Mouse (Mus musculus) liver, embryonic 12.5 days (tissue): ENCODE measurements around the gene Iffo2. TPM values are rescaled to one million over a fixed set of nuclear protein-coding genes. Genes with fewer than 3 reads are reported as not detected.
A peak's percentile ranks its signal among the peaks of the same experiment; 100 is the strongest.

Experiments
- ATAC-seq: fragments of 200-750 bp; cut with Nextera tagmentation; 2 replicates; pipeline ENCODE4 v1.8.0; 2017; ENCODE audit warnings: moderate number of reproducible peaks, mild to moderate bottlenecking, moderate library complexity
- H3K27ac ChIP-seq: fragments of 300-500 bp; sonication (generic); 2 replicates; pipeline ENCODE4 v1.5.1; 2016; ENCODE audit warnings: mild to moderate bottlenecking
- H3K27me3 ChIP-seq: fragments of 300-500 bp; sonication (generic); replicated peaks from 2 replicates; pipeline ENCODE4 v1.6.1; 2016; ENCODE audit warnings: mild to moderate bottlenecking, moderate library complexity
- H3K36me3 ChIP-seq: fragments of 300-500 bp; sonication (generic); 2 replicates; pipeline ENCODE4 v1.6.1; 2016; ENCODE audit warnings: mild to moderate bottlenecking, moderate library complexity
- H3K4me1 ChIP-seq: fragments of 300-500 bp; sonication (generic); 2 replicates; pipeline ENCODE4 v1.6.1; 2016
- H3K4me2 ChIP-seq: fragments of 300-500 bp; sonication (generic); 2 replicates; pipeline ENCODE4 v1.6.1; 2016; ENCODE audit warnings: mild to moderate bottlenecking, moderate library complexity
- H3K4me3 ChIP-seq: fragments of 300-500 bp; sonication (generic); 2 replicates; pipeline ENCODE4 v1.5.1; 2016; ENCODE audit warnings: mild to moderate bottlenecking, moderate library complexity
- H3K9ac ChIP-seq: fragments of 300-500 bp; sonication (generic); 2 replicates; pipeline ENCODE4 v1.6.1; 2016; ENCODE audit warnings: mild to moderate bottlenecking, moderate library complexity
- H3K9me3 ChIP-seq: fragments of 300-500 bp; sonication (generic); replicated peaks from 2 replicates; pipeline ENCODE4 v1.6.1; 2016; ENCODE audit warnings: mild to moderate bottlenecking, moderate library complexity
- WGBS: fragments of 180-500 bp; shearing (Covaris S2); methylation state at CpG from one replicate; pipeline ENCODE4 v1.1.7; 2016; ENCODE audit not compliant: insufficient replicate concordance; 5-methylcytosine and 5-hydroxymethylcytosine counted together
- polyA plus RNA-seq: library from polyadenylated mRNA; unstranded; fragments of >200 nt; fragmentation: Nextera tagmentation; extraction: Ambion mirVana; gene quantifications from 2 replicates; pipeline ENCODE4 v1.2.1, GENCODE M21; 2016

The Iffo2 gene
- polyA plus RNA-seq, 1 experiment from 2014 or later: 2.3 TPM

GRCm38 (mm10) chr4:139598950-139599518 is 68.7 kb downstream of the Iffo2 start:
- 1% methylated on average over 12 of the region's 12 CpGs for WGBS
- Histone ChIP-seq H3K27ac (peak overlapping the region; percentile 73), H3K36me3 (no peaks in the 10 kb centered on the region), H3K9ac (no peak overlapping the region), H3K4me3 (0 out of 2 replicates have a peak overlapping the region, but pooled peaks have one; percentile 7), H3K27me3 (peaks cover 42% of the 10 kb centered on the region), H3K9me3 (no peaks in the 10 kb centered on the region), H3K4me2 (peak overlapping the region; percentile 52), H3K4me1 (peaks cover 85% of the 10 kb centered on the region)
- ATAC-seq: peak; percentile 28

- Histone ChIP-seq H3K4me2 (no peak overlapping the region), H3K27me3 (peaks cover 33% of the 10 kb centered on the region), H3K4me3 (no peak overlapping the region), H3K27ac (peak overlapping the region; percentile 71), H3K9ac (no peak overlapping the region), H3K36me3 (peaks cover 16% of the 10 kb centered on the region), H3K9me3 (no peaks in the 10 kb centered on the region), H3K4me1 (peaks cover 66% of the 10 kb centered on the region)
- 50% methylated on average over 7 of the region's 7 CpGs for WGBS
- no peak for ATAC-seq
Measured at GRCm38 (mm10) chr4:139601519-139602356, 71.4 kb downstream of the Iffo2 start.

DNA sequence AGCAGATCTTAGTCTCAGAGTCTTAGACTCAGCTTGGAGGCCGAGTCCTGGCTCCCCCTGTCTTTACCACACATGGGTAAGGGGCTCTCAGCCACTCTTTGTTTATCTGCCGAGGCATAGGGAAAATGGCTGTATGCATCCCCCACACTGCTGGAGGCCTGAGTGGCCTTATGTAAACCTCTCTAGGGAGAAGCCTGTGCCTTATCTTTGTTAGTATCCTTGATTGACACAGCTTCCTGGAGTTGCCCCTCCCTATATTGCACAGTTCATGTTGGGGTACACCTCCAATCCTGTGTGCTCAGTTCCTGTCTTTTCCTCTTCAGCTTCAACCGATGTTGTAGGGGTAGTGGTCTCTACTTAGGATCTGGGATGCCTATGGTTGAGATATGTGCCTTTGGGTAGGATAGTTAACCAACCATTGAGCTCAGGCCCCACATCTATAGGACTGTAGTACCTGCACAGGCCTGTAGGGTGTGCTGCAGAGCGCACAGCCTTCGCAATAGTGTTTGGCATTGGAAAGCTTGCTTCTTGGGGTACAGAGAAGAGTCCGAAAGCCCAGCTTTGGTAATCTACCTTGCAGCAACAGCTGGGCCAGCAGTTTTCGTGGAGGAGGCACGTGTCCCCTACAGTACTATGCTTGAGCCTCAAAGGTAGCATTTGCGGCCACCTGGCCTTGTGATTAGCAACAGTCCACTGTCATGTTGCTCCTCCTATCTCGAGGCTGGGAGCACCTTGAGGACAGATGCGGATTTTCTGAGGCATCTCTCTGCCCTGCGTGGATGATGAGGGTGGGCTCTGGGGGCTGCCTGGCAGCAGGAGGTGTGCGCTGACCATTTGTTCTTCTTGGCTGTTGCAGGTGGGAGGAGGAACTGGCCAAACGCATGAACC is 72.3 kb downstream of the Iffo2 start, which contains the start of gene Gm21969:
TSS of gene Gm21969 (plus strand) at position 830 of the 888 bp plus-strand sequence.
- Histone ChIP-seq H3K36me3 (peaks cover 18% of the 10 kb centered on the region), H3K9ac (no peak within 1 kb of the TSS), H3K27ac (peak within 1 kb of the TSS; percentile 71), H3K27me3 (peaks cover 25% of the 10 kb centered on the region), H3K4me2 (no peak within 1 kb of the TSS), H3K4me1 (peaks cover 57% of the 10 kb centered on the region), H3K4me3 (no peak within 1 kb of the TSS), H3K9me3 (no peaks in the 10 kb centered on the region)
- 38% methylated on average over 14 of the region's 14 CpGs for WGBS
- ATAC-seq: no peak

DNA sequence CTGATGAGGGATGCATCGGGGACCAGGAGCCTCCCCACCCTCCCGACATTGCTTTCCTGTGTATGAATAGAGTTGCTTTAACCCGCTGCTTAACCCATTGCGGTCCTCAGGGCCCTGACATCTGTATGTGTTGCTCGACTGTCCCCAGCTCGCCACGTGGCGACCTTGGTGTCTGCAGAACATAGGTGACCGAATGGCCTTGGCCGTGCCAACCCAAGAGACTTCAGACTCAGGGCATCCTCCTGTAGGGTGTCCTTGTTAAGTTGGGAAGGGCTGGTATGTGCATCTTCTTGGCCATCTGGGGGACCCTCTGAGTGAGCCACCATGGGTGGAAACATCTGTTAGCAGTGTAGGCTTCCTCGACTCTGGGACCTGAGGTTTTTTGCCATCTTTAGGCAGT is 74.9 kb downstream of the Iffo2 start:
- no peaks in the 10 kb centered on the region for H3K9me3 ChIP-seq
- peaks cover 31% of the 10 kb centered on the region for H3K4me1 ChIP-seq

DNA sequence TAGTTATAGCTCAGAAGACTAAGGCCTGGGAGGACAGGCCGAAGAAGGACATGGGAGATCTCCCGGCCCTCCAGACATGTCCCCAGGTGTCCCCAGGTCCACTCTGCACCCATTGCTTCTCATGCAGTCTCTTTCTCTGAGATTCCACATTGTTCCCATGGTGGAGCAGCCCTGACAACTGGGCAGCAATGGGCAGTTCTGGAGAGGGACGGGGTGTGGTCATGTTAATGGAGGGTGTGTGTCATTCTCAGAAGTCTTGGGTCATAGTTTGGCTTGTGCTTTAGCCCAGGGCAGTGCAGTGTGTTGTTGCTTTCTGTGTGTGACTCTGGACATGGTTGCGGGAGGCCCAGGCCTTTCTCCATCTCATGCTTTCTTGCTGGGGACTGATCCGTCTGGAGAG is 76.4 kb downstream of the Iffo2 start:
- H3K27me3 ChIP-seq: no peaks in the 10 kb centered on the region
- H3K36me3 ChIP-seq: peaks cover 27% of the 10 kb centered on the region
- ATAC-seq: no peak
- H3K4me2 ChIP-seq: no peak overlapping the region
- no peaks in the 10 kb centered on the region for H3K9me3 ChIP-seq
- no peak overlapping the region for H3K27ac ChIP-seq
- H3K4me3 ChIP-seq: no peak overlapping the region
- no peak overlapping the region for H3K9ac ChIP-seq
- WGBS: 80% methylated on average over 5 of the region's 5 CpGs
- peaks cover 22% of the 10 kb centered on the region for H3K4me1 ChIP-seq

More for the DNA sequence above, 74.9 kb downstream of the Iffo2 start:
- no peak overlapping the region for H3K27ac ChIP-seq
- peaks cover 27% of the 10 kb centered on the region for H3K36me3 ChIP-seq
- 75% methylated on average over 11 of the region's 11 CpGs for WGBS
- ATAC-seq: no peak
- H3K9ac ChIP-seq: no peak overlapping the region
- H3K27me3 ChIP-seq: peaks cover 2% of the 10 kb centered on the region; the same call in 1 of the 2 replicates
- H3K4me2 ChIP-seq: no peak overlapping the region
- no peak overlapping the region for H3K4me3 ChIP-seq

GRCm38 (mm10) chr4:139608975-139609374 is 78.6 kb downstream of the Iffo2 start:
- Histone ChIP-seq H3K36me3 (peaks cover 47% of the 10 kb centered on the region), H3K27ac (no peak overlapping the region), H3K4me3 (no peak overlapping the region), H3K27me3 (no peaks in the 10 kb centered on the region), H3K4me1 (peaks cover 5% of the 10 kb centered on the region; the same call in 1 of the 2 replicates), H3K9me3 (0 out of 2 replicates have a peak, but pooled peaks cover 5% of the 10 kb centered on the region), H3K4me2 (no peak overlapping the region), H3K9ac (no peak overlapping the region)
- 52% methylated on average over 4 of the region's 4 CpGs for WGBS
- ATAC-seq: no peak

DNA sequence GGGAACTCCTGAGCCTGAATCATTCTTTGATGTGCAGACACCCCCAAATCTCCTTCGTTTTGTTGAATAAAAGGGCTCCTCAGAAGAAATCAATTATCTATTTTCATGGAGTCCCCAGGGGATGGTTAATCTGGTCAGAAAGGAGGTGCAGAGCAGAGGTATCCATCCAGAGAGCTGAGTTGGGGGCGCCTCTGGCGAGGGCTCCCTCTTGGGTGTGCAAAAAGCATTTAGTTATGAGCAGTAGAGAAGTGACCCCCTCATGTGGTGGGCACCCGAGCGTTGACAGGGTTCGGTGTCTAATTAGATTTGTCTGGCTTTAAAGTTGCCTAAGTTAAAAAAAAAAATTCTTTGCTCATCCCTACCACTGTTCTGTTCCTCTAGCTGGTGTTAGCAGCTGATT is 80.6 kb downstream of the Iffo2 start:
- no peak overlapping the region for H3K4me3 ChIP-seq
- peaks cover 11% of the 10 kb centered on the region for H3K4me1 ChIP-seq
- no peak overlapping the region for H3K4me2 ChIP-seq
- H3K27me3 ChIP-seq: no peaks in the 10 kb centered on the region
- H3K9me3 ChIP-seq: 0 out of 2 replicates have a peak, but pooled peaks cover 5% of the 10 kb centered on the region
- no peak for ATAC-seq
- no peak overlapping the region for H3K27ac ChIP-seq
- H3K9ac ChIP-seq: no peak overlapping the region
- H3K36me3 ChIP-seq: peaks cover 52% of the 10 kb centered on the region
- 60% methylated on average over 6 of the region's 6 CpGs for WGBS

GRCm38 (mm10) chr4:139611542-139611953 is 81.2 kb downstream of the Iffo2 start:
- Histone ChIP-seq H3K4me3 (no peak overlapping the region), H3K9me3 (0 out of 2 replicates have a peak, but pooled peaks cover 5% of the 10 kb centered on the region), H3K4me1 (peaks cover 15% of the 10 kb centered on the region), H3K27ac (no peak overlapping the region), H3K9ac (no peak overlapping the region), H3K4me2 (peak overlapping the region; percentile 40), H3K27me3 (no peaks in the 10 kb centered on the region), H3K36me3 (peaks cover 47% of the 10 kb centered on the region)
- 4% methylated on average over 10 of the region's 10 CpGs for WGBS
- no peak for ATAC-seq

DNA sequence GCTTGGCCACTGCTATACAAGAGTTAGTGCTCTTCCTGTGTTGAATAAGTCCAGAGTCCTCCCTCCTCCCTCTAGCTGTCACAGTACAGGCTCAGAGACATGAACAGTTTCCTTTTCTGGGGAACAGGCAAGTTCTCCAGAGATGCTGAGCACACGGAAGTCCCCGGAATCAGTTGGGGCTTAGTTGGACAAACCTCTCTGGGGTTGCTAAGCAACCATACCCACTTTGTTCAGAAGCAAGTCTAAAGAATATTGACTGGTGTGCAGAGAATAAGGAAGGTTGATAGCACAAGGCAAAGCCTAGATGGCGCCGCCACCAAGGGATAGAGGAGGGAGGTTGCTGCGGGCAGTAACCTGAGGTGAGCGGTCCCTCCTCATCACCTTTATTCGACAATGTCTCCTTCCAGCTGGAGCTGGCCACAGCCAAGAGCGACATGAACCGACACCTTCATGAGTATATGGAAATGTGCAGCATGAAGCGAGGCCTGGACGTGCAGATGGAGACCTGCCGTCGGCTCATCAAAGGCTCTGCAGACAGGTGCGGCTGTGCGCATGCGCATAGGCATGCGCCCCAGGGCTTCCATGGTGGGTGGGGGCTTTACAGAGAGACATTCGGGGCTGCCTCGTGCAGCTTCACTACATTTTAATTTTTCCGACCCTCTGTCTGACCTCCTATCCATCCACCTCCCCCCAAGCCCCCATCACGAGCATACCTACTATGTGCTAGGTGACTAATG is 84.3 kb downstream of the Iffo2 start:
- WGBS: 83% methylated on average over 21 of the region's 21 CpGs

GRCm38 (mm10) chr4:139616276-139617000 is 86.1 kb downstream of the Iffo2 start:
- H3K27ac ChIP-seq: peak overlapping the region; percentile 75
- peak overlapping the region; percentile 66 for H3K4me3 ChIP-seq
- peak overlapping the region; percentile 72 for H3K9ac ChIP-seq
- peaks cover 38% of the 10 kb centered on the region for H3K36me3 ChIP-seq
- peak overlapping the region; percentile 88 for H3K4me2 ChIP-seq
- H3K9me3 ChIP-seq: 0 out of 2 replicates have a peak, but pooled peaks cover 5% of the 10 kb centered on the region
- WGBS: 4% methylated on average over 24 of the region's 24 CpGs
- no peaks in the 10 kb centered on the region for H3K27me3 ChIP-seq
- peaks cover 31% of the 10 kb centered on the region for H3K4me1 ChIP-seq
- ATAC-seq: peak; percentile 95

More for the DNA sequence above, 84.3 kb downstream of the Iffo2 start:
- H3K4me3 ChIP-seq: no peak overlapping the region
- no peaks in the 10 kb centered on the region for H3K27me3 ChIP-seq
- no peak overlapping the region for H3K27ac ChIP-seq
- ATAC-seq: no peak
- peaks cover 33% of the 10 kb centered on the region for H3K4me1 ChIP-seq
- H3K9ac ChIP-seq: no peak overlapping the region
- peak overlapping the region; percentile 88; the same call in 1 of the 2 replicates for H3K4me2 ChIP-seq
- H3K9me3 ChIP-seq: 0 out of 2 replicates have a peak, but pooled peaks cover 5% of the 10 kb centered on the region
- peaks cover 40% of the 10 kb centered on the region for H3K36me3 ChIP-seq
